Mouse (Mus musculus): ENCODE data around the gene H2-Q2. TPM values are rescaled to one million over a fixed set of nuclear protein-coding genes. Genes with fewer than 3 reads are reported as not detected.
"Not testable (repeated sequence)": the region's sequence is repeated elsewhere in the genome, so short reads cannot be mapped to it uniquely, and the experiment has no call there.

The H2-Q2 gene
- total and polyA plus RNA-seq, 2 experiments from 2014 or later = 0.22 TPM; not detected in 1

DNA sequence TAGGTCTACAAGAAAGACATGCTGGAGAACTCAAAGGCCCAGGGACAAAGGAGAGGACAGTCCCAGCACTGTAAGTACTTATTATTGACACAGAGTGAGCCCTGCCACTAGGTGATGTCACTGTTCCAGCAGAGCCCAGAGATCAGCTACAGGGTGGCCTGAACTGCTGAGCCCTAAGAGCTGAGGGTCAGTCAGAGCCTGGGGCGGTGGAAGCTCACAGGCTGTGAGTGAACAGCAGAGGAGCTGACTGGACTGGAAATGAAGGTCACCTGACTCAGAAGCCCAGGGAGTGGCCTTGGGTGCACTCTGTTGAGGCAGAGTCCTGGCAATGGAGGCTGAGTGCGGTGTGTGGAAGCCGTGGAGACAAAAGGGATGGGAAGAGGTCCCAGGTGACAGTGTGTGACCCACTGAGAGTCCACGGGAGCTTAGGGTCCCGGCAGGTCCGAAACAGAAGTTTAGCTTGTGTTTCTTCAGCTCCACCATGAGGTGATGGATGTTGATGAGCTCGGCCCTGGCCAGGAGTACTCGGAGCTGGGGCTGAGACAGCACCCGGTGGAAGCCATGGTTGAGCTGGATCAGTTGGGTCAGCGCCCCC is 38.2 kb upstream of the H2-Q2 start:
- DNase-seq (ENCODE audit: low spot score) = no peak

DNA sequence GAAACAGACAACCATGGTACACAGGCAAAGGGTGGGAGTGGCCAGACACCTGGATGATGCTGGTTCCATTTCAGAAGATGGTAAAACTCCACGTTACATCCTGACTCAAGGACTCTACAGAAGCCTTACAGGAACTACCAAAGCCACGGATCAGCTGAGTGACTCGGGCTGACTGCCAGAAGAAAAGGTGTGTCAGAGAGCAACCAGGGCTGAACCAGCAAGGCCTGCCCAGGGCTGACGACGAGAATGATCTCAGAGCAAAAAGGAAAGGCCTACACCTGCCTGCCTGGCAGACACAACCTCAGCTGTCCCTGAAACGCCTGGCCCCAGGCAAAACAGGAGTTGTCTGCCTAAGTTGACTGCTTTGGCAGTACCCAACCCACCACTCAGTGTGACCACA is 37.6 kb upstream of the H2-Q2 start:
- WGBS = 59% methylated on average over 6 of the region's 6 CpGs
- H3K36me3 ChIP-seq (replicated peaks; ENCODE audit: control insufficient read depth, insufficient read depth, low read length) = no peaks in the 10 kb centered on the region

More for the DNA sequence above, 38.2 kb upstream of the H2-Q2 start:
- H3K27me3 ChIP-seq (ENCODE audit: control insufficient read depth, insufficient read depth, low read length) = no peaks in the 10 kb centered on the region
- no peaks in the 10 kb centered on the region for H3K36me3 ChIP-seq (replicated peaks; ENCODE audit: control insufficient read depth, insufficient read depth, low read length)
- TF ChIP-seq CTCF (IDR thresholded peaks at IDR 0.05; ENCODE audit: low read depth) (no peak), EP300 (IDR thresholded peaks at IDR 0.05; ENCODE audit: low read depth) (no peak)
- no peak overlapping the region for H3K27ac ChIP-seq (ENCODE audit: low read depth)
- H3K9me3 ChIP-seq (replicated peaks; ENCODE audit: control insufficient read depth, low read length) = no peaks in the 10 kb centered on the region
- 82% methylated on average over 10 of the region's 10 CpGs for WGBS
- H3K4me2 ChIP-seq (ENCODE audit: low read depth, low read length) = no peak overlapping the region
- H3K9ac ChIP-seq (replicated peaks; ENCODE audit: low read depth, low read length) = no peak overlapping the region
- no peak overlapping the region for H3K4me3 ChIP-seq (ENCODE audit: low read depth, low read length)
- no peak for ATAC-seq (ENCODE audit: insufficient read depth, low read depth)
- H3K4me1 ChIP-seq (ENCODE audit: control insufficient read depth, insufficient read depth) = no peaks in the 10 kb centered on the region

GRCm38 (mm10) chr17:35304921-35305320 is 37.1 kb upstream of the H2-Q2 start:
- not testable (repeated sequence) for H3K27ac ChIP-seq (ENCODE audit: low read depth); H3K4me1 ChIP-seq (ENCODE audit: control insufficient read depth, insufficient read depth); H3K36me3 ChIP-seq (replicated peaks; ENCODE audit: control insufficient read depth, insufficient read depth, low read length); H3K9me3 ChIP-seq (replicated peaks; ENCODE audit: control insufficient read depth, low read length); H3K4me3 ChIP-seq (ENCODE audit: low read depth, low read length); H3K27me3 ChIP-seq (ENCODE audit: control insufficient read depth, insufficient read depth, low read length); H3K9ac ChIP-seq (replicated peaks; ENCODE audit: low read depth, low read length); ATAC-seq (ENCODE audit: insufficient read depth, low read depth); H3K4me2 ChIP-seq (ENCODE audit: low read depth, low read length); DNase-seq (ENCODE audit: low spot score)
- 83% methylated on average over 7 of the region's 8 CpGs for WGBS

More for the DNA sequence above, 37.6 kb upstream of the H2-Q2 start:
- H3K4me2 ChIP-seq (ENCODE audit: low read depth, low read length) = no peak overlapping the region
- H3K4me1 ChIP-seq (ENCODE audit: control insufficient read depth, insufficient read depth) = no peaks in the 10 kb centered on the region
- no peak overlapping the region for H3K27ac ChIP-seq (ENCODE audit: low read depth)
- H3K4me3 ChIP-seq (ENCODE audit: low read depth, low read length) = no peak overlapping the region
- ATAC-seq (ENCODE audit: insufficient read depth, low read depth) = no peak
- no peaks in the 10 kb centered on the region for H3K27me3 ChIP-seq (ENCODE audit: control insufficient read depth, insufficient read depth, low read length)
- H3K9me3 ChIP-seq (replicated peaks; ENCODE audit: control insufficient read depth, low read length) = no peaks in the 10 kb centered on the region
- H3K9ac ChIP-seq (replicated peaks; ENCODE audit: low read depth, low read length) = no peak overlapping the region
- DNase-seq (ENCODE audit: low spot score) = no peak
- no peak for TF ChIP-seq CTCF (IDR thresholded peaks at IDR 0.05; ENCODE audit: low read depth)
- no peak for TF ChIP-seq EP300 (IDR thresholded peaks at IDR 0.05; ENCODE audit: low read depth)

DNA sequence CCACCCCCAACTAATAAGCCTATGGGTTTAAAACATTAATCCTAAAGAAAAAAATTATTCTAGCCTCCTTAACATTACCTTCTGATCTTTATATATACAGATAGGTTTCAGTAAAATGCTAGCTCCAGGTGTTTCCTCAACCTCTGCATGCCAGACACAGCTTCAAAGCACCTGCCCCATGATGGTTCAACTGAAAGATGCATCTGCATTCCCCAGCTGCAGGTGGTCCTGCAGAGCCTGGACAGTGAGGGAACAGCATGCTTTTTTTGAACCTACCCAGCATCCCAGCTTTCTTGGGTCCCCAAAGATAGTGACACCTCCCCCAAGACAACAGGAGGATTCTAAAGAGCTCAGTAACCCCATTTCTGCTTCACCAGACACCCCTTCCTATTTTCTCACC is 23.4 kb upstream of the H2-Q2 start:
- Histone ChIP-seq H3K27me3 (ENCODE audit: control insufficient read depth, insufficient read depth, low read length) (peaks cover 17% of the 10 kb centered on the region), H3K9me3 (replicated peaks; ENCODE audit: control insufficient read depth, low read length) (no peaks in the 10 kb centered on the region), H3K36me3 (replicated peaks; ENCODE audit: control insufficient read depth, insufficient read depth, low read length) (no peaks in the 10 kb centered on the region), H3K4me3 (ENCODE audit: low read depth, low read length) (no peak overlapping the region), H3K9ac (replicated peaks; ENCODE audit: low read depth, low read length) (no peak overlapping the region), H3K27ac (ENCODE audit: low read depth) (no peak overlapping the region), H3K4me1 (ENCODE audit: control insufficient read depth, insufficient read depth) (no peaks in the 10 kb centered on the region), H3K4me2 (ENCODE audit: low read depth, low read length) (no peak overlapping the region)
- no peak for TF ChIP-seq CTCF (IDR thresholded peaks at IDR 0.05; ENCODE audit: low read depth)
- TF ChIP-seq EP300 (IDR thresholded peaks at IDR 0.05; ENCODE audit: low read depth) = no peak
- ATAC-seq (ENCODE audit: insufficient read depth, low read depth) = no peak
- DNase-seq (ENCODE audit: low spot score) = no peak

DNA sequence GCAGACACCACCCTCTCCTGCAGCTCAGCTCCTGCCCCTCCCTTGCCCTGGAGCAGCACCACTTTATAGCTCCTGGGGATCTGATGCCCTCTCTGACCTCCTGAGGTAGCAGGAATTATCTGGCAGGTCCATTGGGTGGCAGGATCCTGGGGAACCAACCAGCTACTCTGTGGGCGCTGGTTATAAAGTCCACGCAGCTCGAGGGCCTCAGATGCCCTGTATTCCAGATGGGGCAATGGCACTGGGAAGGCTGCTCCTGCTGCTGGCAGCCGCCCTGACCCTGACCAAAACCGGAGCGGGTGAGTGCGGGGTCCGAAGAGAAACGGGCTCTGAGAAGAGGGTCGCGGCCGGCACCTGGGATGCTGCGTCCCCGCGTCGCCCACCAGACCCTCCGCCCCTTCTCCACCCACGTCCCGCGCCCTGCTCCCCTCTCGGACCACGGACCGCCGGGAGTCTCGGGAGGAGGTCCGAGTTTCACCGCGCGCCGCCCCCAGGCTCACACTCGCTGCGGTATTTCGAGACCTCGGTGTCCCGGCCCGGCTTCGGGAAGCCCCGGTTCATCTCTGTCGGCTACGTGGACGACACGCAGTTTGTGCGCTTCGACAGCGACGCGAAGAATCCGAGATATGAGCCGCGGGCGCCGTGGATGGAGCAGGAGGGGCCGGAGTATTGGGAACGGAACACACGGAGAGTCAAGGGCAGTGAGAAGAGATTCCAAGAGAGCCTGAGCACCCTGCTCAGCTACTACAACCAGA is 21.5 kb upstream of the H2-Q2 start, which contains the start of gene H2-Q1:
H2-Q1 (plus strand) TSS at position 79 of the 755 bp plus-strand sequence.
- Histone ChIP-seq H3K9me3 (replicated peaks; ENCODE audit: control insufficient read depth, low read length) (no peaks in the 10 kb centered on the region), H3K27me3 (ENCODE audit: control insufficient read depth, insufficient read depth, low read length) (peaks cover 17% of the 10 kb centered on the region), H3K4me1 (ENCODE audit: control insufficient read depth, insufficient read depth) (no peaks in the 10 kb centered on the region), H3K4me3 (ENCODE audit: low read depth, low read length) (peak within 1 kb of the TSS; percentile 38), H3K4me2 (ENCODE audit: low read depth, low read length) (peak within 1 kb of the TSS; percentile 65), H3K27ac (ENCODE audit: low read depth) (no peak within 1 kb of the TSS), H3K36me3 (replicated peaks; ENCODE audit: control insufficient read depth, insufficient read depth, low read length) (no peaks in the 10 kb centered on the region), H3K9ac (replicated peaks; ENCODE audit: low read depth, low read length) (0 out of 2 replicates have a peak within 1 kb of the TSS, but pooled peaks have one; percentile 17)
- ATAC-seq (ENCODE audit: insufficient read depth, low read depth) (no peak), DNase-seq (ENCODE audit: low spot score) (no peak)
- 3% methylated on average over 54 of the region's 55 CpGs for WGBS
- TF ChIP-seq CTCF (IDR thresholded peaks at IDR 0.05; ENCODE audit: low read depth) (no peak), EP300 (IDR thresholded peaks at IDR 0.05; ENCODE audit: low read depth) (no peak)

All from heart, postnatal 0 days (tissue).